Mouse (Mus musculus): ENCODE measurements around the gene Syt13.

GRCm38 (mm10) chr2:92914933-92915553, at the start of gene Syt13:
- TF ChIP-seq CTCF (IDR thresholded peaks at IDR 0.05; ENCODE audit: low read depth) (peak; percentile 15; the same call in 1 of the 2 replicates), EP300 (IDR thresholded peaks at IDR 0.05; ENCODE audit: low read depth) (no peak)

Data from heart, postnatal 0 days (tissue).